Mouse (Mus musculus): ENCODE data around the gene Pex10.

DNA sequence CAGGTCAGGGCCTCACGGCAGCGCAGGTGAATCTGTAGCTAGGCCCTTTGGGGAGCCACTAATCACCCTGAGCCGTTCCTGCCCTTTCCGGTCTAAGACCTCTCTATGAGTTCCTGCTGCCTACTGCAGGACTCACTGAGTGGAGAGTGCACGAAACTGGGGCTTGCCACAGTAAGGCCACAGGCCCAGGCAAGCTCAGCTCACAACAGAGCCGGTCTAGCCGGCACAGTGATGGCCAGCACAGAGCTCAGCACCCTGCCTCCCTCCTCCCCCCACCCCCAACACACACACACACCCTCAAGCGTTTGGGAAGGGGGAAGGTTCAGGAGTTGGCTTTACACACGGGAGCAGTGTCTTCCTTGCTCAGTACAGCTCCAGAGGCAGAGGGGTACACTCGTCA, 8.5 kb upstream of the Pex10 start:
- TF ChIP-seq POLR2A (IDR thresholded peaks at IDR 0.05; ENCODE audit: insufficient read depth, low read length) (no peak), CTCF (IDR thresholded peaks at IDR 0.05; ENCODE audit: low read depth, low read length) (no peak)
